Mouse (Mus musculus): Measurements from ENCODE around the gene Dst. TPM values are rescaled to one million over a fixed set of nuclear protein-coding genes. Genes with fewer than 3 reads are reported as not detected.
A peak's percentile ranks its signal among the peaks of the same experiment; 100 is the strongest.
"Not testable (repeated sequence)": the region's sequence is repeated elsewhere in the genome, so short reads cannot be mapped to it uniquely, and the experiment has no call there.

Gene Dst
- polyA plus RNA-seq, 1 experiment from 2014 or later: 18.8 TPM

DNA sequence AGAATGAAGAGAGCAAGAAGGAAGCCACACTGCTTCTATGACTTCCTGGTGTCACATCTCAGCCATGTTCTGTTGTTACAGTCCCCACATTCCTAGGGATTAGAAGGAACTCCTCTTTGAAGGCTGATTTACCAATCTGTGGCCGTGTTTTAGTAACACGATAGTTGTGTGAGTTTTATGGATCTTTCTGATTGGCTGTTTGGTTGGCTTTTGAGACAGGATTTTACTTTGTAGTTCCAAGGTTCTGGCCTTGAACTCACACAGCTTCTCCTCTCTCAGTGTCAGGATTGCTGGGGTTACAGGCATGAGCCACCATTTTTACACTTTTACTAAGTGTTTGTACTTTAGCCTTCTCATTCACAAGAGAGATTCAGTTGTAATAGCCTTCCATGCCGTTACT, 155.9 kb downstream of the Dst start:
- 82% methylated on average over 3 of the region's 3 CpGs for WGBS
- no peak for DNase-seq (ENCODE audit: low spot score)
- peak overlapping the region; percentile 60 for H3K27ac ChIP-seq (replicated peaks)
- H3K4me3 ChIP-seq: no peak overlapping the region
- H3K27me3 ChIP-seq (ENCODE audit: low read depth, poor library complexity, severe bottlenecking): no peaks in the 10 kb centered on the region
- H3K9me3 ChIP-seq (replicated peaks): 0 out of 2 replicates have a peak, but pooled peaks cover 4% of the 10 kb centered on the region
- no peaks in the 10 kb centered on the region for H3K36me3 ChIP-seq
- H3K4me1 ChIP-seq: peaks cover 52% of the 10 kb centered on the region

GRCm38 (mm10) chr1:34065551-34066048, 157.6 kb downstream of the Dst start:
- Histone ChIP-seq H3K36me3 (no peaks in the 10 kb centered on the region), H3K27me3 (ENCODE audit: low read depth, poor library complexity, severe bottlenecking) (no peaks in the 10 kb centered on the region), H3K27ac (replicated peaks) (no peak overlapping the region), H3K9me3 (replicated peaks) (no peaks in the 10 kb centered on the region), H3K4me3 (no peak overlapping the region), H3K4me1 (peaks cover 37% of the 10 kb centered on the region)
- DNase-seq (ENCODE audit: low spot score): no peak
- 88% methylated on average over 5 of the region's 5 CpGs for WGBS

GRCm38 (mm10) chr1:34066401-34066800, 158.4 kb downstream of the Dst start:
- WGBS: 94% methylated on average over 4 of the region's 4 CpGs
- H3K4me3 ChIP-seq; H3K27ac ChIP-seq (replicated peaks); H3K27me3 ChIP-seq (ENCODE audit: low read depth, poor library complexity, severe bottlenecking); DNase-seq (ENCODE audit: low spot score); H3K36me3 ChIP-seq; H3K9me3 ChIP-seq (replicated peaks): not testable (repeated sequence)
- peaks cover 29% of the 10 kb centered on the region for H3K4me1 ChIP-seq

DNA sequence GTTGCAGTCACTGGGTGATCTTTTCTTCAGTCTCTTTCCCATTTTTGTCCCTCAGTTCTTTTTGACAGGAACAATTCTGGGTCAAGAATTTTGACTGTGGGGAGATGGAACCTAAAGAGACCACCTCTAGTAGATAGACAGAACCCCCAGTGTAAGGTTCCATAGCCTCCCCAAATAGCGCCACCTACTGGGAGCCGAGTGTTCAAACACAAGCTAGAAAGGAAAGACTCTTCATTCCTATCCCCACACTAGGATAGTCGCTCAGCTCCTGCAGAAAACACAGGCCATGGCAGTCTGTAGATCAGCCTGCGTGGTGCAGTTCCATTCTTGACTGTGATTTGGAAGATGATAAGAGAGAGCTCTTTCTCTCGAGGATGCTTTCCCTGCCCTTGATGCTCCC, 160.3 kb downstream of the Dst start:
- no peak overlapping the region for H3K27ac ChIP-seq (replicated peaks)
- no peaks in the 10 kb centered on the region for H3K27me3 ChIP-seq (ENCODE audit: low read depth, poor library complexity, severe bottlenecking)
- H3K9me3 ChIP-seq (replicated peaks): no peaks in the 10 kb centered on the region
- peaks cover 15% of the 10 kb centered on the region for H3K4me1 ChIP-seq
- no peak overlapping the region for H3K4me3 ChIP-seq
- 57% methylated on average over 5 of the region's 5 CpGs for WGBS
- no peaks in the 10 kb centered on the region for H3K36me3 ChIP-seq
- no peak for DNase-seq (ENCODE audit: low spot score)

GRCm38 (mm10) chr1:34069514-34070290, 161.7 kb downstream of the Dst start:
- Histone ChIP-seq H3K36me3 (no peaks in the 10 kb centered on the region), H3K4me1 (peaks cover 18% of the 10 kb centered on the region), H3K27me3 (ENCODE audit: low read depth, poor library complexity, severe bottlenecking) (no peaks in the 10 kb centered on the region), H3K9me3 (replicated peaks) (no peaks in the 10 kb centered on the region), H3K27ac (replicated peaks) (no peak overlapping the region), H3K4me3 (no peak overlapping the region)
- 90% methylated on average over 10 of the region's 10 CpGs for WGBS
- no peak for DNase-seq (ENCODE audit: low spot score)

- peaks cover 23% of the 10 kb centered on the region for H3K4me1 ChIP-seq
- H3K36me3 ChIP-seq: no peaks in the 10 kb centered on the region
- H3K4me3 ChIP-seq: no peak overlapping the region
- H3K27me3 ChIP-seq (ENCODE audit: low read depth, poor library complexity, severe bottlenecking): no peaks in the 10 kb centered on the region
- H3K27ac ChIP-seq (replicated peaks): no peak overlapping the region
- H3K9me3 ChIP-seq (replicated peaks): no peaks in the 10 kb centered on the region
- DNase-seq (ENCODE audit: low spot score): no peak
- WGBS: 86% methylated on average over 7 of the region's 7 CpGs
Observed at GRCm38 (mm10) chr1:34070474-34070873, 162.4 kb downstream of the Dst start.

DNA sequence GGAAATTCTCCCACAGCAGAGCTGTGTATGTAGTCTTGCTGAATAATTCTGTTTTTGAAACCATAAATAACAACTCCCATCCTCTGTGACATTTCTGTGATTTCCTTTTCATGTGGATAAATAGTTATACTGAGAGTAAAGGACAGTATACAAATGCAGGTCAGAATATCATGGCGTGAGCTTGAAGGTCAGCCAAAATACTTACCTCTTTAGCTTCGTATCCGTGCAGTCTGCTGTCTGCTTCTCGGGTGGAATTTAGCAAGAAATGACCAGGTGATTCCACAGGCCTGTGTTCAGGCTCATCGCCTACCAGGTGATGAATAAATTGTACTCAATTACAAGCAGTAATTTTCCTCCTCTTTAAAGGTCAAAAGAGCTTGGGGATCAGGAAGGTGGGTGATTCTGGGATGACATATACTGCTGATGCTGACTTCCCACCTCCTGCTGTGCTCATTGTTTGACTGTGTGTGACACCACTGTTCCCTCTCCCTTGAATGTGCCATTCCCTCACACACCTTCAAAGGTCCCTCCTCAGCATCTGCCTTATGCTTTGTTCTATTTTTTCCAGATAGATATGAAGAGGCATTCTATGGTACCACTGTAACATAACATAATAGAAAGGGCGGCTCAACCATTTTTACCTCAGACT, 163.1 kb downstream of the Dst start:
- Histone ChIP-seq H3K36me3 (no peaks in the 10 kb centered on the region), H3K4me1 (peaks cover 25% of the 10 kb centered on the region), H3K27ac (replicated peaks) (no peak overlapping the region), H3K27me3 (ENCODE audit: low read depth, poor library complexity, severe bottlenecking) (no peaks in the 10 kb centered on the region), H3K9me3 (replicated peaks) (no peaks in the 10 kb centered on the region), H3K4me3 (no peak overlapping the region)
- DNase-seq (ENCODE audit: low spot score): no peak
- 84% methylated on average over 6 of the region's 6 CpGs for WGBS

- no peaks in the 10 kb centered on the region for H3K27me3 ChIP-seq (ENCODE audit: low read depth, poor library complexity, severe bottlenecking)
- no peak overlapping the region for H3K27ac ChIP-seq (replicated peaks)
- no peak for DNase-seq (ENCODE audit: low spot score)
- H3K4me1 ChIP-seq: peaks cover 35% of the 10 kb centered on the region
- WGBS: 84% methylated on average over 7 of the region's 7 CpGs
- H3K4me3 ChIP-seq: no peak overlapping the region
- H3K9me3 ChIP-seq (replicated peaks): no peaks in the 10 kb centered on the region
- no peaks in the 10 kb centered on the region for H3K36me3 ChIP-seq
Observed at GRCm38 (mm10) chr1:34072262-34072661, 164.2 kb downstream of the Dst start.

GRCm38 (mm10) chr1:34073436-34074169, 165.6 kb downstream of the Dst start:
- no peaks in the 10 kb centered on the region for H3K9me3 ChIP-seq (replicated peaks)
- H3K4me1 ChIP-seq: peaks cover 39% of the 10 kb centered on the region
- DNase-seq (ENCODE audit: low spot score): no peak
- no peak overlapping the region for H3K27ac ChIP-seq (replicated peaks)
- H3K36me3 ChIP-seq: no peaks in the 10 kb centered on the region
- H3K27me3 ChIP-seq (ENCODE audit: low read depth, poor library complexity, severe bottlenecking): no peaks in the 10 kb centered on the region
- 41% methylated on average over 10 of the region's 10 CpGs for WGBS
- no peak overlapping the region for H3K4me3 ChIP-seq

DNA sequence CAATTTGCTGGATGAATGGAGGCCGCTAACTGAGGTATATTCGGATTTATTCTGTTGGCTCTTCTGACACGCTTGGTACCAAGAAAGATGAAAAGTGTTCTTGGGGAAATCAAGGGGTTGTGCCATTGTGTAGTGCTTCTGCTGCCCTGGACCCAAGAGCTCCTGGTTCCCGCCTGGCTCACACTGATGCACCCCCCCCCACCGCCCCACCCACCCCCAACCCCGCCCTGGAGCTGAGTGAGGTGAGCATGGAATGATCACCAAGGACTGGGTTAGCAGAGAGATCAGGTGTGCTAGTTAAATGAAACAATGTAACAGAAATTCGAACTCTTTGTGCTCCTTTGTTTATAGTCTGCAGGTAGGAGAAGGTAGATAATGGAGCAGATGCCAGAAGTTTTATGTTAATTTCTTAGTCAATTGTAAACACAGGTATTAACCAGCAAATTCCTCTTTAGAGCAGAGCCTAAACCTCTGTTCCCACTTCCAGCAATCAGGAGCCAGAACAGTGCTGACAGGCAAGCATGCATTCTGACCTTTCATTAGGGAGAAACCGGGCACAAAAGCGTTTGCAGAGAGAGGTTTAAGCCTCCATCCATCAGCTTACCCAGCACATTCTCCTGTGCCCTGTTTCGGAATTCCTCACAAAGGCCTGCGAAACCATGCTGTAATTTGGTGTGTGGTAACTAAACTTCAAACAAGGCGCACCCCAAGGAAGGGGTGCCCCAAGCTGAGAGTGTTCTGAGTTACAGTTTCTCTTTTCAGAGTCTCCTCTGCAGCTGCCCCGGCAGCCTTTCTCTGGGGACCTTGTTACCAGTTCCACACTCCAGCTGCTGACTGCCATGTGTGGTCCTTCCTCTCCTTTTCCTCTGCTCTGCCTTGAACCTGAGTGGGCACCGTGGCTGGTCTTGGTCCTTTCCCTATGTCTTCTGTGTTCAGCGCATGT, 166.5 kb downstream of the Dst start:
- DNase-seq (ENCODE audit: low spot score): peak; percentile 32
- no peak overlapping the region for H3K4me3 ChIP-seq
- peaks cover 39% of the 10 kb centered on the region for H3K4me1 ChIP-seq
- H3K9me3 ChIP-seq (replicated peaks): no peaks in the 10 kb centered on the region
- 17% methylated on average over 15 of the region's 15 CpGs for WGBS
- peak overlapping the region; percentile 55 for H3K27ac ChIP-seq (replicated peaks)
- H3K36me3 ChIP-seq: no peaks in the 10 kb centered on the region
- H3K27me3 ChIP-seq (ENCODE audit: low read depth, poor library complexity, severe bottlenecking): no peaks in the 10 kb centered on the region

DNA sequence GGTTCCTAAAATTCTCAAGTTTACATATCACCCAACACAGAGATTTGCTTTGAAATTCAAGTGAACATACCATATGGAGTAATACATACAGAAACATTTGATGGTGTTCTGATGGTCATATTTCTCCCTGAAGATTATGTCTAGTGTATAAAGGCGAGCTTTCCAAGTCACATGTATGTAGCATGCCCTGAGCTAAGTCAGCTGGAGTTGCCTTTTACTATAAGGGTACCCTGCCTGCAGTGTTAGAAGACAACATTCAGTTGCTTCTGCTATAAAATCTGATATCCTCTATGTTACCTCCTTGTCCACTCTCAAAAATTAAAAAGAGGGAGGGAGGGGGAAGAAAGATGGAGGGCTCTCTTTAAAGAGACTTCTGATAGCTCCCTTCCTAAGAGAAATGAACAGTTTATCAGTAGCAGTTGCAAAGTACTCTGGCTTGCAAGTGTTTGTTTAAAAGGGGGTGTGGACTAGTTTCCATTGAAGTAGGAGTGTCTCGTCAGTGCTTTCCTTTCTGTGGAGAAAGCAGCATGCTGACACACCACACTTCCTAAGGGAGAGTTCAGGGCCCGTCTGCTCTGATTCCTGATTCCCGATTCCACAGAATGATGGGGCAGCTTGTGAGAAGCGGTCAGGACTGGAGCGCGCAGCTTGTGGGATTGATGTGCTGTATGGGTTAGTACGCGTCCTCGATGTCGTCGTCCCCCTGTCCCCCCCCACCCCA, 168.8 kb downstream of the Dst start:
- Histone ChIP-seq H3K27me3 (ENCODE audit: low read depth, poor library complexity, severe bottlenecking) (no peaks in the 10 kb centered on the region), H3K9me3 (replicated peaks) (no peaks in the 10 kb centered on the region), H3K36me3 (no peaks in the 10 kb centered on the region), H3K27ac (replicated peaks) (peak overlapping the region; percentile 28; the same call in 1 of the 2 replicates), H3K4me3 (peak overlapping the region; percentile 7; the same call in 1 of the 2 replicates), H3K4me1 (peaks cover 39% of the 10 kb centered on the region)
- WGBS: 11% methylated on average over 9 of the region's 12 CpGs
- DNase-seq (ENCODE audit: low spot score): peak; percentile 28

Measured in midbrain, embryonic 10.5 days (tissue).